Mouse (Mus musculus) adrenal gland, adult (tissue): Measurements from ENCODE around the gene Oas2.

Experiments used
- DNase-seq, 2 experiments: peaks; one replicate each; pipeline ENCODE4 v3.0.0; 2022 to 2023; ENCODE audit warnings: low spot score in 1 of 2; ENCODE audit not compliant: inconsistent age in 2 of 2

Oas2 gene

DNA sequence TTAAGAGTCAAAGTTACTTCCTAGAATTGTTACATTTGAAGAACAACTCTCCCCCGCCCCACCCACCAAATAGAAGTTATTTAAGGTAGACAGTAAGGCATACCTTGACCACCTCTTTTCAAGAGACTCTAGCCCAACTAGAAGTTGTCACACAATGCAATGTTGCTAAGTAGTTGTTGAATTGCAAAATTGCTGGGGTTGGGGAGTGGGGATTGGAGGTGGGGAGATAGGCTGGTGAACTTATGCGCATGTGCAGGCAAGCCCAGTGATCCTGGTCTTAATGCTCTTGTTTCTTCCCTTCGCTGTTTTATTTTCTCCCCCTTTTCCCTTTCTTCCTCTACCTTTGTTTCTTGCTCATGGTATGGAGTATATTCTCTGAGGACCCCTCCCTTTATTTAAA is 16.0 kb downstream of the Oas2 start:
- DNase-seq: no peak

GRCm38 (mm10) chr5:120732740-120733139 is 16.9 kb downstream of the Oas2 start:
- DNase-seq: no peak

DNA sequence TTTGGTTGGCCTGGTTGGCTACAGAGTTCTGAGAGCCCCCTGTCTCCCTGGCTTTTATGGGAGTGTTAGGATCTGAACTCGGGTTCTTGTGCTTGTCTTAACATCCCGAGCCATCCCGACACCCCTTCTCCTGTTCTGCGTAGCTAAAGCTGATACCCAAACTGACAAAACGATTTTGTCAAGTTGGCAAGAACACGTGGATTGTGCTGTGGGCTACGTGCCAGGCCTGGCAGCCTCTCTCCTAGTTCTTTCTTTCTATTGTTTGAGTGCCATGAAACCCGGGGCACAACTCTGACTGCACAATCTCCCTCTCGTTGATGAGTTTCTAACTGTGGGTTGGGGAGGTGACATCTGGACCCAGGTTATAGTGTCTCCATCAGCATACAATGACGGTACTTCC is 20.3 kb downstream of the Oas2 start:
- no peak for DNase-seq

DNA sequence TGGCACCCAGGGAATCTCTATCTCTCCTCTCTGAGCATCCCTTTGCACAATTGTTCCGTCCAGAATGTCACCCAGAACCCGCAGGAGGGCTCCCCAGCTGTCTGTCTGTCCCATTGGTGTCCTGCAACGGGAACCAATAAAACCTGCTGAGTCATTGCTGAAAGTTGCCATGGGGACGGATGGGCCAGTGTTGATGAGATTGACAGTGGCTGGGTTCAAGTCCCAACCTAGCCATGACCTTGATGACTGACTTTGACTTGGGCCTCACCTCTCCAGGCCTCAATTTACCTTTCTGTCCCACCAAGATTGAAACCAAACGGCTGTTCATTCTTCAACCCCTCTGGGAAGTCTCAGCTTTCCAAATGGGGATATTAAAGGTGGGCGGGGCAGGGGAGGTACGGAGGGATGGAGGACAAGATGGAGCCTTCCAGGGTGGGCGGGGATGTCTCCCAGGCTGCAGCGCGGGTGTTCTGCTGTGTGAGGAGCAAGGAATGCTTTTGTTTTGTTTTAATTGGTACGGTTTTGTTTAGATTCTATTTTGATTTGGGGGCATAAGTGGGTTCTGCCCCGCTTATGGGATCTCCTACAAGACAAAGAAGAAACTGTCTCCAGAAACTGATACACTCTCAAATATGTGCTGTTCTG is 23.7 kb downstream of the Oas2 start:
- no peak for DNase-seq

DNA sequence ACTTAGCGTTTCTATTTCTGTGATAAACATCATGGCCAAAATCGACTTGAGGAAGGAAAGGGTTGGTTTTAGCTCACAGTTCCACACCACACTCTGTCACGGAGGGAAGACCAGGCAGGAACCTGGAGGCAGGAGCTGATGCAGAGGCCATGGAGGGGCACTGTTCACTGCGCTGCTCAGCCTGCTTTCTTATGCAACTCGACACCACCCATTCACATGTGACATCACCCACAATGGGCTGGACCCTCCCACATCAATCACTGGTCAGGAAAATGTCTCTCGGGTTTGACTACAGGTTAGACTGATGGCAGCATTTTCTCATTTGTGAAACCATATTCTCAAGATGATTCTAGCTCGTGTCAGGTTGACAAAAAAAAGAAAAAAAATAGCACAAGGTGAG is 28.6 kb downstream of the Oas2 start:
- DNase-seq: no peak

GRCm38 (mm10) chr5:120718600-120719378 is 30.9 kb downstream of the Oas2 start:
- no peak for DNase-seq

DNA sequence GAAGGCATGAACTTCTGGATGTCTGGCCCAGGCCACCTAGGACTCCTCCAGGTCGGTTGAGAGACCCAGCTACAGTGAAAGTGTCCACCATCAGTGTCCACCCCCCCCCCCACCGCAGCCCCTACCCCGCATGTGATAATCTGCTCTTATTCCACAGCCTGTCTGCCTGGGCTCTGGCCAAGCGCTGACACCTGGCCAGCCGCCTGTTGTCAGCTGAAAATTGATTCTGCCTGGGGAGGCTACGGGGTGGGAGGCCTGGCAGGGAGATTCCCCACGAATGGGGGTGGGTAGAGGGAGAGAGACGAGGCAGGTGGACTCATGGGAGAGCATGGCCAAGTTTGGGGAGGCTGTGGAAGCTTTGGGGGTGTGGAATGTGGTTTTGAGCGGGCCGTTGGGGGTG is 32.5 kb downstream of the Oas2 start:
- no peak for DNase-seq

- peak; percentile 76 to 93 for DNase-seq
These were observed 35.3 kb downstream of the Oas2 start for GRCm38 (mm10) chr5:120714314-120714713.

DNA sequence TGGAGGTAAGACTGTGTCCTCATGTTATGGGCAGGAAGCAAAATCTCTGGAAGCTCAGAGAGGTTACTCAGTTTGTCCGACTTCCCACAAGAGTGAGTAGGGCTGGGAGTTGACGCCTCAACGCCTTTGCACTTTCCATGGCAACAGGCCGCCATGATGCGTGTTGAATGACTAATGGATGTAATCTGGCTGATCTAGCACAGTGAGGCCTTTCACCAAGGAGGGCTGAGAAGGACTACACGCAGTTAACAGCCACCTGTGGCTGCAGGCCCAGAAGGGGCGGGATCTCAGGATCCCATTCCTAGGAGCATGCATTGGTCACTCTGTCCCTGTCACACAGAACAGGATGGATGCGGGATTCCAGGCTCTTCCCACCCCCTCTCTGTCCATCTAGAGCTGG is 36.9 kb downstream of the Oas2 start:
- DNase-seq: no peak

DNA sequence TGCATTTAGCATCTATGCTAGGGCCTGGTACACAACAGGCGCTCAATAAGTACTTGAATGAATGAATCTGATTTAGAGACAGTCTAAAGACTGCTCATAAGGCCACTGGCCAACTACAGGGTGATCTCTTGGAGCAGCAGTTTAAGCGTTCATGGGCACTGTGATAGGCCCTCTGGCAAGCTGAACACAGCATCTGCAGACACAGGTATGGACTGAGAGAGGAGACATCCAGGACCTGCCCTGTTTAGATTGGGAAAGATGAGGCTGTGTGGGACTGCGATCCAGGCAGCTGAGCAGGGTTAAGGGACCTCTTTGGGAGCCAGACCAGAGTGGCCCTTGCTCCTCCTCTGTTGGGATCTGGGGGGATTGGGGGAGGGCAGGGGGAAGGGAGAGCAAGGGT is 37.8 kb downstream of the Oas2 start, which contains the start of gene Dtx1:
Gene Dtx1, minus strand, starts transcription at position 101 of the 400 bp plus-strand sequence.
- DNase-seq: no peak

DNA sequence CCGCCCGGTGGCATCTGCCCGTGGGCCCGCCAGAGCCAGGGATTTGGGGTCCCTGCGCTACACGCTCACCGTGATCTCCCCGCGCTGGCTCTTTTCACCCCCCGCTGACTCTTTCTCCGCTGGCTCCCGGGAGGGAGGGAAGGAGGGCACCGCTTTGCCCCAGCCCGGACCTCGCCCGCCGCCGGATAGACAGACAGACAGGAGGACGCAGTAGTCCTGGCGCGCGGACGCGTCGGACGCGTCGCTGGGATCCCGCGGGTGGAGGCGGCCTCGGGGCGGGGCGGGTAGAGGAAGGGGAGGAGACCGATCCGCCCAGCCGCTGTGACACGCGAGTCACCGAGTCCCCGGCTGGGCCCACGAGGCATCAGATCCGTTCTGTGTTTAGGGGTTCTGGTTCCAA is 38.2 kb downstream of the Oas2 start:
- DNase-seq: peak; percentile 76 to 89

DNA sequence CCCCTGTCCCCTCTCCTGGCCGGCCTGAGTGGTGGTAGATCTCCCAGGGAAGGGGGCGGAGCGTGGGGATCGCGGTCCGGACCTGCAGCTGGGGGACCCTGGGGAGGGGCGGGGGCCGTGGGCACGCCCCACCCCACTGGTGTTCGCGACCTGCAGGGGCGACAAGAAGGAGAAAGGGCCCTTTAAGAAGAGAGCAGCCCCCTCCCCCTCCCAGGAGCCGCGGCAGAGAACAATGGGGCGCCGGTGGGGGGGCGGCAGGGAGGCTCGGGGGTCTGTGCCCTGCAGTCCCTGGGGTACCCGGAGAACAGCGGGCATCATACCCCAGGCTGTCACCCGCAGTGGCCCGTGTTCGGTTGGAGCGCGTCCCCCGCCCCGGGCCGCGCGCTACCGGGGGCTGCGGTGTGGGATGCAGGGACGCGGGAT is 38.8 kb downstream of the Oas2 start:
- no peak for DNase-seq

- peak; percentile 49 to 80 for DNase-seq
These were observed 39.4 kb downstream of the Oas2 start for GRCm38 (mm10) chr5:120710161-120710825.

GRCm38 (mm10) chr5:120706976-120707375 is 42.7 kb downstream of the Oas2 start:
- no peak for DNase-seq

DNA sequence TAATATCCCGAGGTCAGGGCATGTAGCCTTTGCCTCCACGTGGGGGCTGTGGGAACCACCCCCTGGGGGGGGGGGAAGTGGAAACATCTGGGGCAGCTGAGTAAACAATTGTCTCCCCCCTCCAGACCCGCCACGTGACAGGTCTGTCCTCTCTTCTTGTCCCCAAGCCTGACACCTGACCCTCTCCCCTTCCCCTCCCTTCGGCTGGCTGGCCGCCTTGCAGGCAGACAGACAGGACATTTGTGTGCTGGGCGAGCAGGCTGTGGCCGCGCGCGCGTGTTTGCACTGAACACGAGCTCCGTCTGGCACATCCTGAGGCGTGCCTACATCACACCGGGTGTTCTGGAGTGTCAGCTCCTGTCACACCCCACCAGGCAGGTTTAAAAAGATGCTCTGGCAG is 43.1 kb downstream of the Oas2 start:
- no peak for DNase-seq

GRCm38 (mm10) chr5:120704421-120704820 is 45.2 kb downstream of the Oas2 start:
- peak in 1 of 2 experiments; percentile 23 for DNase-seq

- no peak for DNase-seq
These were observed 46.0 kb downstream of the Oas2 start for GRCm38 (mm10) chr5:120703660-120704059.

- DNase-seq: peak in 1 of 2 experiments; percentile 50
These were observed 46.7 kb downstream of the Oas2 start for GRCm38 (mm10) chr5:120702969-120703368.

GRCm38 (mm10) chr5:120702421-120702820 is 47.2 kb downstream of the Oas2 start:
- peak in 1 of 2 experiments; percentile 54 for DNase-seq

GRCm38 (mm10) chr5:120700996-120701790 is 48.5 kb downstream of the Oas2 start:
- DNase-seq: peak in 1 of 2 experiments; percentile 64

GRCm38 (mm10) chr5:120698801-120699391 is 50.8 kb downstream of the Oas2 start:
- DNase-seq: peak; percentile 79 to 89
